In genomic region chr9:67612101-67612500, GRCm38 (mm10) we compare ENCODE assay signal across 12 mouse cellular contexts.
"Had no signal": no experiment of that assay in that cellular context is flagged by ENCODE, and none has a peak within 500 bp of the region (broad histone marks: within the 10 kb centered on the region; RNA-seq: fewer than 3 reads in every experiment).

No protein-coding gene starts in this region.

- DNase-seq: kidney, adult 11 months; layer of hippocampus, postnatal 36 days; lung, adult 2 months; lung, postnatal 36 days; spleen, adult 18-20 months; thymus, adult 18-20 months; thymus, postnatal 14 days had no signal

- H3K4me3 ChIP-seq: limb, embryonic 13.5 days; midbrain, embryonic 13.5 days; neural tube, embryonic 15.5 days had no signal

- H3K9ac ChIP-seq: limb, embryonic 13.5 days; liver, embryonic 14.5 days; midbrain, embryonic 13.5 days; neural tube, embryonic 15.5 days had no signal

- H3K27me3 ChIP-seq: limb, embryonic 13.5 days; midbrain, embryonic 13.5 days; neural tube, embryonic 15.5 days had no signal

- H3K36me3 ChIP-seq: limb, embryonic 13.5 days; midbrain, embryonic 13.5 days; neural tube, embryonic 15.5 days had no signal

- H3K4me2 ChIP-seq: limb, embryonic 13.5 days; midbrain, embryonic 13.5 days; neural tube, embryonic 15.5 days had no signal

- ATAC-seq: lung, postnatal 0 days; midbrain, embryonic 13.5 days had no signal

- H3K9me3 ChIP-seq: limb, embryonic 13.5 days; midbrain, embryonic 13.5 days; neural tube, embryonic 15.5 days had no signal

- H3K4me1 ChIP-seq: midbrain, embryonic 13.5 days had no signal

- H3K27ac ChIP-seq: limb, embryonic 13.5 days; liver, embryonic 14.5 days; midbrain, embryonic 13.5 days; neural tube, embryonic 15.5 days had no signal
